8 mouse cellular contexts compared by ENCODE assay signal in genomic region chr2:32361437-32361836, GRCm38 (mm10). TPM values are rescaled to one million over a fixed set of nuclear protein-coding genes. Genes with fewer than 3 reads are reported as not detected.
DNase-seq lines count a peak whose midpoint lies in the region; ATAC-seq and TF ChIP-seq lines count a peak whose summit lies in the region.

No protein-coding gene starts in this region.

- peaks cover 3% of the 10 kb centered on the region; the same call in 1 of the 2 replicates for H3K79me2 ChIP-seq in macrophage (ENCODE audit: inconsistent target)

- H3K27ac ChIP-seq in hindbrain, embryonic 14.5 days: no peak overlapping the region
- H3K27ac ChIP-seq in left cerebral cortex, adult 2 months: peak overlapping the region; percentile 98
- peak overlapping the region; percentile 15 for H3K27ac ChIP-seq in macrophage

- peaks cover 18% of the 10 kb centered on the region for H3K36me3 ChIP-seq in hindbrain, embryonic 14.5 days (replicated peaks; ENCODE audit: control insufficient read depth, insufficient read depth)
- peaks cover 1% of the 10 kb centered on the region; the same call in 1 of the 2 replicates for H3K36me3 ChIP-seq in macrophage (ENCODE audit: inconsistent target)

- peak; percentile 68 for TF ChIP-seq CTCF in left cerebral cortex, adult 2 months (IDR thresholded peaks at IDR 0.05)

- DNase-seq in R1 (ENCODE audit: low read depth, low spot score): peak; percentile 53
- peak; percentile 82 to 86 for DNase-seq in cerebellum, postnatal 10 days
- DNase-seq in frontal cortex, postnatal 14 days (ENCODE audit: low spot score in 2 of 2): peak; percentile 60 to 66
- DNase-seq in hindbrain, embryonic 14.5 days (ENCODE audit: low spot score): no peak
- DNase-seq in left cerebral cortex, adult 2 months (ENCODE audit: extremely low spot score in 1 of 2, low spot score in 2 of 2): peak; percentile 76 to 79
- peak; percentile 73 to 86 for DNase-seq in right cerebral cortex, adult 2 months (ENCODE audit: low spot score in 2 of 2)
- peak; percentile 63 for DNase-seq in urinary bladder, postnatal 25 days (ENCODE audit: low spot score)

- H3K9me3 ChIP-seq in hindbrain, embryonic 14.5 days (ENCODE audit: control insufficient read depth, low read length): no peaks in the 10 kb centered on the region

- H3K27me3 ChIP-seq in hindbrain, embryonic 14.5 days (ENCODE audit: control insufficient read depth, insufficient read depth, low read length): 0 out of 2 replicates have a peak, but pooled peaks cover 8% of the 10 kb centered on the region

- peak overlapping the region; percentile 56 for H3K4me2 ChIP-seq in hindbrain, embryonic 14.5 days (replicated peaks)

- intact Hi-C loops in left cerebral cortex, adult 2 months (cut with DNase I): loop anchor here (2.0 kb wide), 1 partner anchor 53 kb away; no protein-coding TSS in a partner anchor

- ATAC-seq in hindbrain, embryonic 14.5 days (ENCODE audit: low FRiP score): no peak

- H3K9ac ChIP-seq in hindbrain, embryonic 14.5 days: peak overlapping the region; percentile 34; the same call in 1 of the 2 replicates

- H3K4me3 ChIP-seq in hindbrain, embryonic 14.5 days (replicated peaks; ENCODE audit: low read length): peak overlapping the region; percentile 21
- H3K4me3 ChIP-seq in left cerebral cortex, adult 2 months: peak overlapping the region; percentile 47
- H3K4me3 ChIP-seq in macrophage (ENCODE audit: inconsistent target): peak overlapping the region; percentile 35

- peaks cover 17% of the 10 kb centered on the region for H3K4me1 ChIP-seq in hindbrain, embryonic 14.5 days (replicated peaks; ENCODE audit: control insufficient read depth, insufficient read depth, low read length)

- 2% methylated on average over 24 of the region's 24 CpGs for WGBS in hindbrain, embryonic 14.5 days
- 5% methylated on average over 24 of the region's 24 CpGs for WGBS in macrophage (ENCODE audit: missing documents)

RNA-seq across cellular contexts. Expression of gene Dnm1, which starts 8.3 kb away (rescaled TPM):
- 123 and 132 TPM in 2 replicates for polyA plus RNA-seq in hindbrain, embryonic 14.5 days (2014; fragmentation: Nextera tagmentation; extraction: Ambion mirVana)
- total RNA-seq in left cerebral cortex, adult 2 months (2021): 1,000 to 10,000 TPM; 1,259 to 1,310 TPM
- total RNA-seq in macrophage (2018; cell fraction: chromatin; rRNA removed): 1 to 10 TPM in 23 of 26 experiments, under 1 TPM in 3; 0.59 to 5.7 (median 1.7) TPM
- total RNA-seq in macrophage (2018; cell fraction: cytosol; rRNA removed): under 1 TPM in 23 of 26 experiments, not detected in 3; 0.07 to 0.44 (median 0.18) TPM
- total RNA-seq in macrophage (2018; cell fraction: nucleus; rRNA removed): 1 to 10 TPM in 5 of 26 experiments, under 1 TPM in 19, not detected in 2; 0.14 to 2.5 (median 0.55) TPM
- 0.23 TPM in 1 of 3 replicates, not detected in the others for polyA plus RNA-seq in macrophage (2018)

RNA-seq across cellular contexts. Expression of gene Ciz1, which starts 9.3 kb away (rescaled TPM):
- 47.5 and 49.1 TPM in 2 replicates for polyA plus RNA-seq in hindbrain, embryonic 14.5 days (2014; fragmentation: Nextera tagmentation; extraction: Ambion mirVana)
- 10 to 100 TPM; 89.7 to 90.1 TPM for total RNA-seq in left cerebral cortex, adult 2 months (2021)
- total RNA-seq in macrophage (2018; cell fraction: chromatin; rRNA removed): 100 to 1,000 TPM in 21 of 26 experiments, 10 to 100 TPM in 5; 61.3 to 303 (median 196) TPM
- 10 to 100 TPM; 39.2 to 71.1 (median 59.6) TPM for total RNA-seq in macrophage (2018; cell fraction: cytosol; rRNA removed)
- 100 to 1,000 TPM in 15 of 26 experiments, 10 to 100 TPM in 11; 48.7 to 209 (median 106) TPM for total RNA-seq in macrophage (2018; cell fraction: nucleus; rRNA removed)
- polyA plus RNA-seq in macrophage (2018): 35.3 to 118 TPM (median 57.2 TPM) in 3 replicates

RNA-seq across cellular contexts. Expression of gene 1110008P14Rik, which starts 20.3 kb away (rescaled TPM):
- polyA plus RNA-seq in hindbrain, embryonic 14.5 days (2014; fragmentation: Nextera tagmentation; extraction: Ambion mirVana): 170 and 175 TPM in 2 replicates
- total RNA-seq in left cerebral cortex, adult 2 months (2021): 100 to 1,000 TPM; 341 to 349 TPM
- total RNA-seq in macrophage (2018; cell fraction: chromatin; rRNA removed): 1 to 10 TPM in 17 of 26 experiments, under 1 TPM in 6, not detected in 3; 0.50 to 6.7 (median 1.9) TPM
- 10 to 100 TPM; 27.8 to 59.2 (median 41.6) TPM for total RNA-seq in macrophage (2018; cell fraction: cytosol; rRNA removed)
- 10 to 100 TPM in 9 of 26 experiments, 1 to 10 TPM in 17; 2.4 to 15.6 (median 7.9) TPM for total RNA-seq in macrophage (2018; cell fraction: nucleus; rRNA removed)
- 22.2 to 62.2 TPM (median 53.7 TPM) in 3 replicates for polyA plus RNA-seq in macrophage (2018)

RNA-seq across cellular contexts. Expression of gene Lcn2, which starts 26.6 kb away (rescaled TPM):
- 0.78 and 1.3 TPM in 2 replicates for polyA plus RNA-seq in hindbrain, embryonic 14.5 days (2014; fragmentation: Nextera tagmentation; extraction: Ambion mirVana)
- 10 to 100 TPM in 1 of 2 experiments, under 1 TPM in 1; 0.44 to 19.4 TPM for total RNA-seq in left cerebral cortex, adult 2 months (2021)
- 10 to 100 TPM in 4 of 26 experiments, 1 to 10 TPM in 13, not detected in 9; 1.6 to 11.4 (median 6.5) TPM for total RNA-seq in macrophage (2018; cell fraction: chromatin; rRNA removed)
- total RNA-seq in macrophage (2018; cell fraction: cytosol; rRNA removed): 10 to 100 TPM in 15 of 26 experiments, 1 to 10 TPM in 11; 4.2 to 76.7 (median 18.4) TPM
- total RNA-seq in macrophage (2018; cell fraction: nucleus; rRNA removed): 10 to 100 TPM in 15 of 26 experiments, 1 to 10 TPM in 10, not detected in 1; 1.3 to 64.8 (median 12.7) TPM
- polyA plus RNA-seq in macrophage (2018): 2.6 to 16.1 TPM (median 12.6 TPM) in 3 replicates

RNA-seq across cellular contexts. Expression of gene Ptges2, which starts 34.3 kb away (rescaled TPM):
- polyA plus RNA-seq in hindbrain, embryonic 14.5 days (2014; fragmentation: Nextera tagmentation; extraction: Ambion mirVana): 58.1 and 58.9 TPM in 2 replicates
- 10 to 100 TPM; 47.2 to 47.8 TPM for total RNA-seq in left cerebral cortex, adult 2 months (2021)
- 10 to 100 TPM in 1 of 26 experiments, 1 to 10 TPM in 23, under 1 TPM in 2; 0.92 to 12.7 (median 4.5) TPM for total RNA-seq in macrophage (2018; cell fraction: chromatin; rRNA removed)
- 10 to 100 TPM in 16 of 26 experiments, 1 to 10 TPM in 10; 5.4 to 14.4 (median 10.7) TPM for total RNA-seq in macrophage (2018; cell fraction: cytosol; rRNA removed)
- 10 to 100 TPM in 3 of 26 experiments, 1 to 10 TPM in 23; 1.9 to 11.9 (median 5.4) TPM for total RNA-seq in macrophage (2018; cell fraction: nucleus; rRNA removed)
- 7.9 to 14.2 TPM (median 9.4 TPM) in 3 replicates for polyA plus RNA-seq in macrophage (2018)

Comparison
In these comparisons a context has a peak if more than half of its experiments do, and no peak if none do; other contexts are left out.
1. RNA of gene Dnm1, which starts 8.3 kb away (polyA plus RNA-seq): 123 to 132 TPM in hindbrain, embryonic 14.5 days; 0.23 TPM in macrophage; every median in the first group is over 100 times any median in the second.
2. Peak in every context shown above with its lines, with median percentiles within 50 percentile points of each other: H3K4me3 ChIP-seq.